Mouse (Mus musculus) C3H10T1/2 (cell line): ENCODE measurements around the gene Nbr1. TPM values are rescaled to one million over a fixed set of nuclear protein-coding genes. Genes with fewer than 3 reads are reported as not detected.

Experiments used
- polyA plus RNA-seq, 2 experiments: library from polyadenylated mRNA; unstranded; fragments of >200 nt; fragmentation: generic; extraction: Trizol; gene quantifications; one replicate each; pipeline ENCODE4 v1.2.1; 2012; ENCODE audit warnings: missing spikeins in 2 of 2

Nbr1 gene
- polyA plus RNA-seq = 10 to 100 TPM in 1 of 2 experiments, 1 to 10 TPM in 1; 3.3 to 49.8 TPM

GRCm38 (mm10) chr11:101551751-101552475, at the start of gene Nbr1, which contains the start of gene Brca1:
Nbr1 (plus strand) TSS chr11:101552149.
Brca1 (minus strand) TSS chr11:101551955.

DNA sequence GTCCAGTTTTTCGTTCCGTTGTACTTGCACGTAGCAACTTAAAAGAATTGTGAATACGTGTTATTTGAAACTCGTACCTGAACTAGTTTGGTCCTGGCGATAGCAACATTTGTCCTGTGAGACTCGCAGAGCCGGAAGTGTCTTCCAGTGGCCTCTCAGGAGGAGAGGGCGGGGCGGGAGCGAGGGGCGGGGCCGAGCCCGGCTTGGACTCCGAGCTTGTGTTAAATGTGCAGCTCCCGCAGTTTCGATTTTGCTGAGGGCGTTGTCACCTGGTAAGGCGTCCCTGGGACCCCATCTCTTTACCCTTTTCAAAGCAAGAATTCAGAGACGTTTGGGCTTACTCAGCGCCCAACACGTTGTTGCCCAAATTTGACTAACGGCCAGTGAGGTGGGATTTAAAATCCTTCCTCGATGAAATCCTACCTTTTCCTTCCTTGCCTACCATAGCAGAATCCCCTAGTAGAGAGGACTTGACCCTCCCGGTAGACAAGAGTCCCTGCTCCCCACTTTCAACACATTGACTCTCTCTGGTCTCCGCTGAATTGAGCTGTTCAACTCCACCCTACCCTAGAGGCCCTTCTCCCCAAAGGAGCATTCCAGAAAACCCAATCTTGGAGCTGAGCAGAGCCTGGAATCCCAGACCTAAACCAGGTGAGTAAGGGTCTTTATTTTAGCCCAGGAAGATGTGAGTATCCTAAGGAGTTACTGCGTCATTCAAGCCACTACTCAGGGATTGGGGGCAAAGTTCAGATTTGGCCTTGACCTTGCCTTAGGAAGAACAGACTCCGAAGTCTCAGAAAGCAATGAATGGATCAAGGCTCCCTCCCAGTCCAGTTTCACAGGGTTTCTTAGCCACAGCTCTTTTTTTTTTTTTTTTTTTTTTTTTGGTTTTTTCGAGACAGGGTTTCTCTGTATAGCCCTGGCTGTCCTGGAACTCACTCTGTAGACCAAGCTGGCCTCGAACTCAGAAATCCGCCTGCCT, 30.4 kb downstream of the Nbr1 start, which contains the start of gene Tmem106a:
Gene Tmem106a, plus strand, starts transcription at position 189 of the 982 bp plus-strand sequence.

GRCm38 (mm10) chr11:101599156-101599555, 47.2 kb downstream of the Nbr1 start, which contains the start of gene Gm11634:
Gm11634 (minus strand) TSS chr11:101599256.

DNA sequence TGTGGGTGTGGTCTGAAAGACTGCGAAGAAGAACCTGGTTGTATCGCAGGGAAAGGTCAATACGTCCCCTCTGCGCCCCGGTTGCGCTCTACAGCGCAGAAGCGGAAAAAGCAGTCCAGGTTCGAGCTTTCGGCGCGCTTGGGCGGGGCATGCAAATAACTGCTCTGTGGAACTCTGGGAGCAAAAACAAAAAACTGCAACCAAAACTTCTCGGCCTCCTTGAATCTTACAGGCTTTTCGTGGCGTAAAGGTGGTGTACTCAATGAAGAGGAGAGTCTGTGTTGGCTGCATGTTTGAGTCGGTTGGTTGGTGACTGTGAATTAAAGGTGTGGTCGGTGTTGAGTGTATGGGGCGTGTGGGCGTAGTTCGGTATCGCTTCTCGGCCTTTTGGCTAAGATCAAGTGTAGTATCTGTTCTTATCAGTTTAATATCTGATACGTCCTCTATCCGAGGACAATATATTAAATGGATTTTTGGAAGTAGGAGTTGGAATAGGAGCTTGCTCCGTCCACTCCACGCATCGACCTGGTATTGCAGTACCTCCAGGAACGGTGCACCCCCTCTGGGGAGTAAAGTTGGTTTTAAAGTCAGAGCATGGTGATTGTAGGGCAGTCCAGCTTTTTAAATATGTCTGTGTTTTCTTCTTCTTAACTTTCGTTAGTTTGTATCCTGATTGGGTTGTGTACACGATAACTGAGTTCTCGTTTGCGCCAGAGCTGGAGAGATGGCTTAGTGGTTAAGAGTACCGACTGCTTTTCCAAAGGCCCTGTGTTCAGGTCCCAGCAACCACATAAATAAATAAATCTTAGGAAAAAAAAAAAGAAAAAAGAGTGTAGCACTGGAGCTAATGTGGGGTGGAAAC, 75.3 kb downstream of the Nbr1 start, which contains the start of gene Rdm1:
Gene Rdm1, plus strand, starts transcription at position 201 of the 862 bp plus-strand sequence.

Other genes with a start within 250 kb of the Nbr1 start
- gene Becn1, start 249.9 kb upstream of the Nbr1 start, polyA plus RNA-seq = 100 to 1,000 TPM in 1 of 2 experiments, 10 to 100 TPM in 1; 26.7 to 146 TPM
- gene Psme3, start 235.9 kb upstream of the Nbr1 start, polyA plus RNA-seq = 10 to 100 TPM; 40.8 to 46.7 TPM
- gene Aoc2, start 227.1 kb upstream of the Nbr1 start, polyA plus RNA-seq = 1 to 10 TPM in 1 of 2 experiments, under 1 TPM in 1; 0.28 to 2.7 TPM
- 10 to 100 TPM in 1 of 2 experiments, under 1 TPM in 1; 0.39 to 37.3 TPM for gene Aoc3, start 221.5 kb upstream of the Nbr1 start, polyA plus RNA-seq
- gene G6pc, start 184.6 kb upstream of the Nbr1 start, polyA plus RNA-seq = not detected
- 100 to 1,000 TPM in 1 of 2 experiments, 10 to 100 TPM in 1; 55.6 to 118 TPM for gene Aarsd1, start 134.5 kb upstream of the Nbr1 start, polyA plus RNA-seq
- gene Gm27029, start 127.4 kb upstream of the Nbr1 start, polyA plus RNA-seq = 10 to 100 TPM in 1 of 2 experiments, 1 to 10 TPM in 1; 6.0 to 10.4 TPM
- gene Rundc1, start 127.1 kb upstream of the Nbr1 start, polyA plus RNA-seq = 10 to 100 TPM in 1 of 2 experiments, 1 to 10 TPM in 1; 7.1 to 24.8 TPM
- gene Ptges3l, start 126.8 kb upstream of the Nbr1 start, polyA plus RNA-seq = 10 to 100 TPM in 1 of 2 experiments, 1 to 10 TPM in 1; 8.2 to 25.9 TPM
- gene Rpl27, start 109.9 kb upstream of the Nbr1 start, polyA plus RNA-seq = 1,000 to 10,000 TPM; 3,424 to 4,212 TPM
- 10 to 100 TPM; 38.1 to 78.1 TPM for gene Ifi35, start 103.7 kb upstream of the Nbr1 start, polyA plus RNA-seq
- 10 to 100 TPM; 41.4 to 62.3 TPM for gene Rnd2, start 87.2 kb upstream of the Nbr1 start, polyA plus RNA-seq
- 100 to 1,000 TPM; 270 to 433 TPM for gene Vat1, start 85.9 kb upstream of the Nbr1 start, polyA plus RNA-seq
- gene Brca1, start 194 bp upstream of the Nbr1 start, polyA plus RNA-seq = 1 to 10 TPM in 1 of 2 experiments, under 1 TPM in 1; 0.53 to 2.7 TPM
- gene Tmem106a, start 30.1 kb downstream of the Nbr1 start, polyA plus RNA-seq = 10 to 100 TPM in 1 of 2 experiments, 1 to 10 TPM in 1; 4.5 to 21.6 TPM
- not detected for gene Gm11634, start 47.1 kb downstream of the Nbr1 start, polyA plus RNA-seq
- 10 to 100 TPM; 25.2 to 58.0 TPM for gene Rdm1, start 75.0 kb downstream of the Nbr1 start, polyA plus RNA-seq
- 1 to 10 TPM; 1.4 to 1.5 TPM for gene Arl4d, start 113.4 kb downstream of the Nbr1 start, polyA plus RNA-seq
- 10 to 100 TPM in 1 of 2 experiments, 1 to 10 TPM in 1; 8.0 to 23.3 TPM for gene Dhx8, start 180.8 kb downstream of the Nbr1 start, polyA plus RNA-seq
- gene Etv4, start 233.2 kb downstream of the Nbr1 start, polyA plus RNA-seq = 100 to 1,000 TPM in 1 of 2 experiments, 1 to 10 TPM in 1; 7.3 to 119 TPM